Mouse (Mus musculus) neural tube, embryonic 10.5 days (tissue): ENCODE measurements around the gene Fam204a.
A peak's percentile ranks its signal among the peaks of the same experiment; 100 is the strongest.

ENCODE experiments used
- DNase-seq: peaks from one replicate; pipeline ENCODE4 v3.0.0-alpha.2; 2017; ENCODE audit warnings: low spot score; ENCODE audit errors: extremely low spot score

Gene Fam204a

DNA sequence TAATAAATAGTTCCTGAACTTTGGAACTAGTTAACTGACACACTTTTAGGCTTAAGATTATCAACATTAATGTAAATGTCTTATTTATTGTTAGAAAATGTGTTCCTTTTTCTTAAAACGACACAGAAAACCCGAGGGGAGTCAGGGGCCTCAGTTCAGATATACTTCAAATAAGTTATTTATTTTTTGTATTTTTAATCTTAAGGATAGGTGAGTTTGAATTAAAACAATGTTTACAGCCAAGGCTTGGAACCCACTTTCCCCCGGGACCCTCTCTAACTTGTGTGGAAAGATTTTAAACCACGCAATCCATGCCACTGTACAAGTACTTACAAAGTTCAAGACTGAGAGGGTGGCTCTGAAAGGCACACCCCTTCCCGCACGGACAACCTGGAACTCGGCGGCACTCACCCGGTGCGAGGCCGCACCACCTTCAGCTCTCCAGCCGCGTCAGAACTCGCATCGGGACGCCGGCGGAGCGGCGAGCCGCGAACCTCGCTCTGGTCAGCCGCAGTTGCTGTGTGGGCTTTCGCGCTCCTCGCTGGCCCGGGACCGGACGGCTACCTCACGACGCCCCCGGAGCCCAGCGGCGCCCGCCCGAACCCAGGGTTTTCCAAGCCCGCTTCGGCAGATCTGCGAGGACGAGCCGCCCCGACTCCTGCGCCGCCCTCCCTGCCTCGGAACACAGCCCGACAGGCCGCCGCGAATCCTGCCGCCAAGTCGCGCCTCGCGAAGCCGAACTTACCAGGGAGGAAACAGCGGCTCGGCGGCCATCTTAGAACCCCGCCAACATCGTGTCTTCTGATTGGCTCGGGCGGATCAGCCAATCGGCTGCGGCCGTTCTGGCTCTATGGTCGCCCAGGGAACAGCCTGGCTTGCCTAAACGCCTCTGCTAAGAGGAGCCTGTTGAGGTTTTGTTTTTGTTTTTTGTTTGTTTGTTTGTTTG, at the start of gene Fam204a:
Gene Fam204a (minus strand): TSS at position 803 of the 946 bp plus-strand sequence.
- DNase-seq = peak; percentile 99

DNA sequence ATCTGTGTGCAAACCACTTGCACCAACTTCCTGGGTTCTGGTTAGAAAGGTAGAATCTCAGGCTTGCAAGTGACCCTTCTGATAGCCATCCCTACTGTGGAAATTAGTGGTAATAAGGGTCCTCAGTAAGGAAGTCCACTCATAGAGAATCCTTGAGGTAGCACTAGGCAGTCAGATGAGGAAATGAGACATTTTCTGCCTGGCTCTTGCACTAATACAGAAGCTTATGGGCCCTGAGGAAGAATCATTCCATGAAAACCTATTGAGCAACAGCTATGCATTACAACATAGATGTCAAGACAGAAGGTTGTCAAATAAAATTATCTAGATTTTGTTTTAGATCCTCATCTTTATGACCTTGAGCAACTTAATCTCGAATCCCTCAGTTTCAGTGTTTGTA, 39.3 kb upstream of the Fam204a start:
- DNase-seq = no peak

DNA sequence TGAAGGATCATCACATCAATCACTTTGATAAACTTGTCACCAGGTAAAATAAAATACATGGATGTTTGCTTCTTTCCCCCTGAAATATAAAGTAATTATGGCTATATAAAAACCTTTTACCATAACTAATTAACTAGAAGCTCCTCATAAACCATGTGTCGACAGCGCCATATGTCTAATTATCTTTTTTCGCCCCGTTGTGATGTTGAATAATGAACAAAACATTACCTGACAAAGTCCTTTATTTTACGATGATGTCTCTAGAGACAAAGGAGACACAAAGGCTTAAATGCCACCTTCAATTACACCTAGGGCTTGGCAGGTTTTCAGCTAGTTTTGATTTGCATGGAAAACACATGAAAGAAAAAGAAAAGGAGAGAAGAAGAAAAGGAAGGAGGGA, 34.2 kb upstream of the Fam204a start:
- no peak for DNase-seq

DNA sequence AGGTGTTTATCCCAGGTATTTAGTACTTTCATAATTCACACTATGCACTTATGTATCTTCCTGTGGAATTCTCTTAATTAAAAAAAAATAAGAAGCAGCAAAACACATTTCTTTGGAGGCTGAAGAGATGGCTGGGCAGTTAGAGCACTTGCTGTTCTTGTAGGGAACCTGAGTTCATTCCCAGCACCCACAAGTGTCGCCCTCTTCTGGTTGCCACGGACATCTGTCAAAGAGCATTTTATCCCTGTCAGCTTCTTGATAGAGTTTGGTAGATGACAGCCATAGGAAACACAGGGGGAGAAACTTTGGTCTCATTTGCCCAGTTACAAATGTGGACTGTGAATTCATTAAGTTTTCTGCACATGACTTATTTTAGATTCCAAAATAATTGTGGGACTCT, 25.5 kb upstream of the Fam204a start:
- no peak for DNase-seq

DNA sequence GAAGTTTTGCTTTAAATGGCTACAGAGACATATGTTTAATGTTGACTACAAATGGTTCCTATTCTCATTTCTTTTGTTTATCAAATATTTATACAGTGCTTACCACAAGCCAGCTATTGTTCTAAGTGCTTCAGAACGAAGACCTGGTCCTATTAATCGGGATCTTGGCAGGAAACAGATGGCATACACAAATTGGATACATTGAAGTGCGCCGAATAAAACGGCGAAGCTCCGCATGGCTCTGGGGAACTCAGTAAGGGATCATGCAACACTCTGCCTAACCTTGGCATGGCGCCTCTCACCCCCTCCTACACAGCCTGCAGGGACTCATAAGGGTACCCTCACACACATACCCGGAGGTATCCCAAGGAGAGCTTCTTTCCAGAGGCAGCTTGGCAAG, 24.7 kb upstream of the Fam204a start:
- no peak for DNase-seq

DNA sequence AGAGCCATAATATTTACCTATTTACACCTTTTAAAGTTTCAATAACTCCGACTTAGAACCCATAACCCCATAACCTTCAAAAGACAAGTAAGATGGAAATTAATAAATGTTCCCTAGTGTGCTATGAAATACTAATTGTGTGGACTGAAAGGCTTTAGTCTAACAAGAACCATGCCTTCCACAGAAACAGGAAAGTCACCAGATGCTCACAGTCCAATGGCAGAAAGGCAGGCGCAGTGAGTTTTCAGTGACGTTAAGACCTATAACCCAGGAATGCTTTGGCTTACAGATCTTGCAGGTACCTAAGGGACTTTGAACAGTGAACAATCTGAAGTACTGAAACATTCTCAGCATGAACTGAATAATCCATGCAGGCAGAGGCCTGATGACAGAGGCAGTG, 18.7 kb upstream of the Fam204a start:
- no peak for DNase-seq

DNA sequence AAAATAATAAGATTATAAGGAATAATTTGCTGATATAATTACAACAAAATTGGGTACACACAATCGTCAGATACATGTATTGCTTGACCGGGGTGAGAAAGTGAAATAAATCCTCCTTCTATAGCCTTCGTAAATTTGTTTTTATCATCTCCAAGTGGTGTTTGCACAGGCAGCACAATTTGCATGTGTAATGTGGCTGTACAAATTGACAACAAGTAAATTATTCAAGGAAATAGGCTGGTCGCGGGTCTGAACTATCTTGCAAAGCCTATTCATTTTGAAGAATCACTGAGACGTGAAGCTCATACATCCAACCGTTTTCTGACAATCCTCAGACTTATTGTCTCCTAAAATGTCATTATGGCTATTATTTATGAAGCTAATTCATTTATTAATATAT, 16.1 kb upstream of the Fam204a start:
- DNase-seq = no peak

DNA sequence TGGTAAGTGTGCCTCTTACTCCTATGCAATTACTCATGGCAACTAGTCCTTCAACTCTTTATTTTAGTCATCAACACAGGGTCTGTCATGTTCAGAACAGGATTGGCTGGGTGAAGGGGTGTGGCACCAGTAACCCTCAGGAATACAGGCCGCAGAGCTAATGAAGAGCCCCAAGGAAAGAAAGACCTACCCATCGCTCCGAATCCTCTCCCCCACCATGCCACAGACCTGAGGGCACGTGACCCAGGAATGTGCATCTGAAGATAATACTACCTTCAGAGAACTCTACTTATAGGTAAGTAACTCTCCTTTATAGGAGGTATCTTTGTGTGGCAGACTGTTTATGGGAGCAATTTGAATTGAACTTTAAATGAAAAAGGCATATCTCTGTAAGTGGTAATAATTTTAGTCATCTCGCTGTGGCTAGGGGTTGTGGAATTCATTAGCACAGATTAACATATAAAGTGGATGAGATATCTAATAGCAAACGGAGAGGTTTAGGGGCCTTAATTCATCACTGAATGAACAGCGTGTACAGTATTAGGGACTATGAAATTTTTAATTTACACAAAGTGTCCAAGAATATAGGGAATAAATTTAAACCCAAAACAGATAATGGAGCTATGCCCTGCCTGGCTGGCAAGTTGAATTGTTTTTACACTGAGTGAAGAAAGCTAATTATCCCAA, 15.6 kb upstream of the Fam204a start:
- DNase-seq = no peak

DNA sequence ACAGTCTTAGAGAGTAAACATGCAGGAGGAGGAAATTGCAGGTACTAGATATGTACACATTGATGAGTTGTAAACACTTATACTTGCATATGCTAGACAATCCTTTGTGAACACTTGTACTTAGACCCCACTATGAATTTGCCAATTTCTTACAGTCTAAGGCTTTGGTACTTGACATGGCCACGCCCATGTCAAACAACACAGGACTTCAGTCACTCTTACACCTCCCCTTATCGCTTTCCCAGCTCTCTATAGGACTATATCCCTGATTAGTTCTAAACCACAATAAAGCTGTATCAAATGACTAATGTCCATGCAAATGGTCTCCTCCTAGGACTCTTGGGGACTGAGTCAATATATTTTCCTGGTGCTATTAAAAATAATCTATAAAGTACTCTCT, 5.0 kb upstream of the Fam204a start:
- DNase-seq = no peak

DNA sequence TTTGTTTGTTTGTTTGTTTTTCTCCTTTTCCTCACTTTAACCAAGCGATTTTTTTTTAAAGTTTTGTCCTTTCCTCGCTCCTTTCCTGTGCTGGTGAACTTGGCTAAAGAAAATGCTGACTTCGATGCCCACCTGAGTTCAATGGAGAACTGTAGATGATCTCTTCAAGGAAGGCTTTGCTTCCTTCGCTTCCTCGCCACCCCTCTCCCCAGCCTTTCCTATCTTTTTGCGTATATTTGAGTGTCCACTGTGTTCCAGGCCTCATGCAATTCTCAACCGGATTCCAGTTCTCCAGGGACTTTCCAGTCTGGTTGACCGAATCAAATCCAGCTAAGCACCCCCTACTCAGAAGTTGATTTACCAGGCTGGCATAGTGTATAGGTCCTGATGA, 339 bp upstream of the Fam204a start:
- no peak for DNase-seq

DNA sequence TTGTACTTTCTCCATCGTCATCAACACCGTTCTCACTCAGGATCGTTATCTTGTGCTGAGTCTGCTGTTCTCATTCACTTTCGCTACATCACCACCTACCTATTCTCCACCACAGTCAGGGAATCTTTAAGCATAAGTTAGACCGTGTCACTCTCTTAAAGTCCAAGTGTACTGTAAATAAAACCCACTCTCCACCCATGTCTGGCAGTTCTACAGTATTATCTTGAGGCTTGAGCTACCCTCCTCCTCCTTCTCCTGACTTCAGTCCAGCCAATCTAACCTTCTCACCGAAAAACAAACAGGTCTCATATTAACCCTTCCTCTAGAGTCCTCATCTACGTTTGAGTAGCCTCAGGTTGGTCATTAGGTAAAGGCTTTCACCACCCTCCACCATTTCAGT, 7.1 kb downstream of the Fam204a start:
- no peak for DNase-seq

DNA sequence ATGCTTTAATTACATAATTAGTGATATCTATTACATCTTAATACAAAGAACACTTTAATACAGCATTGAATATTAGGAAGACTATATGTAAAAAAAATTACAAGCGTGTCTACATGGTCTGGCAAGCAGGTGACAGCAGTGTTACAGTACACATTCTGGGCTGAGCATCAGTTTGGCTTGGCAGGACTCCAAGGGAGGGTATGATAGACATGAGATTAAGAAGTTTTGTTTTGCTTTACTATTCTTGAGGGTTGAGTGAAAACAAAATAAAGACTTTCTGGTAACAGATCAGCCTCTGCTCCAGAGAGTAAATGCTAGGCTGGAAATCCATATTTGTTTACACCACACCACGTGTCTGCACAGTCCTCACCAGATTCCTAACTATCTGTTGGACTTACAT, 8.5 kb downstream of the Fam204a start:
- DNase-seq = no peak

DNA sequence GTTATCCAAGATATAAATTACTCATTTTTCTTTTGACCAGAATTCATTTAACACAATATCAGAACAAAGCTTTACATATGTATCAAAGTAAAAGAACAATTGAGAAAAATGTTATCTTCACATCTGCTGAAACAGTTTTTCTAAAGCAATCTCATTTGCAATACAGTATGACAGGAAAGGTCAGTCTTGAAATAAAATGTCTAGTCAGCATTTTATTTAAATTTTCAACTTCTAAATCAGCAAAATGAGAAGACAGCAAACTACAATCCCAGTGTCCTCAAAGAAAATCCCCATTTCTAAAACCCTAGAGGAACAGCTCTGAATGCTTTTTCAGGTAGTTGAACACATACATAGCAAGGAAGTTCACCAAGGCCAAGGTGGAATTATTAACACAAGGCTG, 18.3 kb downstream of the Fam204a start:
- DNase-seq = no peak

DNA sequence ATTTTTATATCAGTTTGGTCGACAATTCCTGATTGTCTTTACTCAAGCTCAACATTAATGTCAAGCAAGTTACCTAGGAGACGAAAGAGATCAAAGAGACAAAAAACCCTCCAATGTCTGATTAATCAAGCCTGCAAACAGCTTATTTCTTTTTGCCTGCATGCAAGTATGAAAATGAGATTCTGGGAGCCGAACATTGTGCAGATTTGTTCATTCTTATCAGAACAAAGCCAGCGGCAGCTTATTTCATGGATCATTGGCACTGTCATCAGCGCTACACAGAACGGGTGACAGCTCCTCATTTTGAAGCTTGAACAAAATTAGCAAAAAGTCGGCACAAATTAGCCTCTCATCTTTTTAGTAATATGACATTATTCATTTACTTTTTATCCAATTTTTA, 22.3 kb downstream of the Fam204a start:
- DNase-seq = no peak

DNA sequence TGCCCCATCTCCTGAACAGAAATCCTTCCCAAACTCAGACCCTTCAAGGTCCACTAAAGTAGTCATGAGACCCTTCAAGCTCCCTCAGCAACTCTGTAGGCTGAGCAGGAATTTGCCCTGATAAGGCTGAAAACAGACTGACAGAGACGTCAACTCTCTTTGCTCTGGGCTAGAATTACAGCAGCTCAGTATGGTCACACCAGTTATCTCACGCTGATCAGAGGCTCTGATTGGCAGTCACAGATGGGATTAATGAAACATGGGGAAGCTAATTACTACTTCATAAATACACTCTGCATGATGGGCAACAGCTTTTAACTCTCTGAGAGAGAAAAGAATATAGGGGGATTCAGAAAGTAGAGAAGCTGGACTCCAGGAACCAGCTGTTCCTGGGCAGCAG, 26.2 kb downstream of the Fam204a start:
- no peak for DNase-seq

DNA sequence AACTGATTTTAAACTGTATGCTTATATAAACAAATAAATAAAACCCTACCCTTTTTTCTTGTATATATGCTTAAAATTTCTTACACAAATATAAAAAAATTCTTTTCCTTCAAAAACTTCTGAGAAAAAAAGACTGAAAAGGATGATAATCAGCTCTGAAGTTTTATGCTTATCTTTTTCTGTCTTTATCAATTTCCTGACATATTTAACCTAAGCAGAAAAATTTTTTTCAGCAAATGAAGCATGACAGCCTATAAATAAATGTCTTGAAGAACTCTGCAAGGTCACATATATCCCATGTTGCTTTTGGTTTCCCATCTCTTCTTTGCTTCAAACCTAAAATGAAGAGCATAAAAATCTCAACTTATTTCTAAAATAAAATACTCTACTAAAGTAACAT, 27.3 kb downstream of the Fam204a start:
- no peak for DNase-seq

DNA sequence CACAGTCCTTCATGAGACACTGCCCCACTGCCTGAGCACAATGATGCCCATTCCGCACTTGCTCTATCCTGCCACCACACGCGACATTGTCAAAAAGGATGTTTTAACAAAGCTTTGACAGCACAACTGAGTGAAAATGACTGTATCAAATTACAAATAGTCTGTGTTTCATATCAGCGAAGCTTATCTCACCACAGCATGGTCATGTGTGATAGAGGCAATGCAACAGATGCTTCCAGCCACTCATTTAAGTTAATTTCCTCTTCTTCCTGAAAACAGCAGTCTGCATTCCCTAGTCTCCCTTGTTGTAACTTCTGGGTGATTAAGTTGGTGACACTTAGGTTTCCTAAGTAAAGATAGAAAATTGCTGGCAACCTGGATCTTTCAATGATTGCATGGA, 33.7 kb downstream of the Fam204a start:
- DNase-seq = no peak

DNA sequence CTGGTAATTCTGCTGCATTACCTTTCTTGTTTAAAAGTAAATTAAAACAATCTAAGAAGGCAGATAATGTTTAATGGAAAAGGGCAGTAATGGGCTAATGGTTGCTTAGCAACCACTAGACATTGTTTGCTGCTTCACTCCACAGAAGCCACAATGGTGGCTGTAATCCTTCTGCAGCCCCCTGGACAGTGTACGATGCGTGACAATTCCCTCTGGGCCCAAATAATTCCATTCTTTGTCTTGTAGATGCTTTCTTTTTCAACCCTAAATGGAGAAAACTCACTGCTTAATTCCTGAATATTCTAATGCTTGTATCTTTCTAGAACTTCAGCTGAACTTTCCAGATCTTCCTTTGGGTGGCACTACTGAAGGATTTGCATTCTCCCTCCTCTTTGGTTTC, 37.3 kb downstream of the Fam204a start:
- DNase-seq = no peak

DNA sequence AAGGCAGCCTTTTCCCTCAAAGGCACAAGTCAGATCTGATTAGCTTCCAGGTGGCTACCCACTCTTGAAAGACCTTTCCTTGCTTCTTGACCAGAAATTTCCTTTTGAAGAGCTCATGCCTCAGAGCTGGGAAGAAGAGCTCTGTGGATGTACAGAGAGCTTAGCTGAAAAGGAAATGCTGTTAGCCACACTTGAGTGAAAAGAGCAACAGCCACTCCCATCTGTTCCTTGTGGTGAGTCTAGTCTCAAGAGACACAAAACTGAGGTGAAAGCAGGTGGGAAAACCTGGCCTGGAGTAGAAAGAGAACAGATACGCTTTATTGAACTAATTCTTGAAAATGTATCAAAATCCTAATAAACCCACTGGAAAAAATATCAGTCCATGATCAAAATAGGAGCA, 43.6 kb downstream of the Fam204a start:
- DNase-seq = no peak

DNA sequence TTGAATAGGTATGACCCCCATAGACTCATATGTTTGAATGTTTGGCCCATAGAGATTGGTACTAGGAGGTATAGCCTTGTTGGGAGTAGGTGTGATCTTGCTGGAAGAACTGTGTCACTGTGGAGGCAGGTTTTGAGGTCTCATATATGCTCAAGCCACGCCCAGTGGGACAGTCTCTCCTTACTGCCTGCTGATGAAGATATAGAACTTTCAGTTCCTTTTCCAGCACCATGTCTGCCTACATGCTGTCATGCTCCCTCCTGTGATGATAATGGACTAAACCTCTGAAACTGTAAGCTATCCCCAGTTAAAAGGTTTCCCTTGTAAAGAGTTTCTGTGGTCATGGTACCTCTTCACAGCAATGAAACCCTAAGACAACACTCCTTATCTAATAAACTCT, 44.3 kb downstream of the Fam204a start:
- DNase-seq = no peak

DNA sequence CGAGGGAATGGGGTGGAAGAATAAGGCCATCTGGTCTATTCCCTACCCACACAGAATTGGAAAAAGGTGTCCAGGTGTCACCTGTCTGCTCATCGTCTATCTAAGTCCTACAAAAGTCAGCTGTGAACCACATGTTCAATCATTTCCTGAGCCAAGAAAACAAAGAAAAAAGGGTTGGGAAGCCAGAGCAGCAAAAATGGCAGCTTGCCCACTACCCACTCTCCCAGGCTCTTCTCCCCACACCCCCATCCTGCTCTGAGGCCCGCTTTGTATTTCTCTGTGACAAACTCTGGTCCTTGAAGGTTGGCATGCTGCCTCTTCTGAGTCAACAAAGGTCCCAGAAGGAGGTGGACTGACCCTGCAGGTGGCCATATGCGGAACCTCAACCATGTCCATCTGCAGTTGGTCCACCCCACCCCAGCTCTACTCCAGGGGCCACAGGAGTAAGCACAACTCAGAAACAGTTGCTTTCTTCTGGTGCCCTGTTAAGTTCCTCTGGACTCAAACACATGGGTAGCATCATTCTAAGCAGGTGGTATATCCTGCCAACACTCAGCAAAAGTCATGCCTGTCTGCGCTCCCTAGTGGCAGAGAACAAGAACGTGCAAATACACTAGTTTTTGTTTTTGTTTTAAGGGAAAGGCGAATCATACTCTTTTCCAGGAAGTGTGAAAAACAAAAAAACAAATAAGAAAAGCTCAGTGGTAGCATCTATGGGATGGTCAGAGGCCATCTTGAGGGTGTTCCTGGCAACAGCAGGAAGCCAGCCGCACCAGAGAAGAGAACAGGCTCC, 47.5 kb downstream of the Fam204a start:
- DNase-seq = no peak

DNA sequence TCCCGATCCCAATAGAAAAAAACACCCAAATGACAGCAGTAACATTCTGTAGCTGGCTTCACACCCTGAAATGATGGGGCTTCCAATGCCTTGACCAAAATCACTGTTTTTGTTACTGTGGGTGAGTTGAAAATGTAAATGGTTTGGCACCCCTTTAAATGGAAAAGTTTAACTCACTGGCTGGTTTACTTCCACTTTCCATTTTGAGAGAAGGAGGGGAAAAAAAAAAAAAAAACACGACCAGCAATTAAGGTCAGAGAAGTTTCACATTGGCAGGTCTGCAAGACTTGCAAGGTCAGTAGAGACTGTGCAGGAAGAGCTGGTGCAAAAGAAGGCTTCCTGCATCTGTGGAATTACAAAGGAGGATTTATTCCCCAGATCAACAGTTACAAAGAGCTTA, 61.1 kb downstream of the Fam204a start:
- no peak for DNase-seq
